Mouse (Mus musculus): ENCODE data around the gene Col25a1. TPM values are rescaled to one million over a fixed set of nuclear protein-coding genes. Genes with fewer than 3 reads are reported as not detected.

Gene Col25a1
- polyA plus RNA-seq, 1 experiment: 10.1 TPM

DNA sequence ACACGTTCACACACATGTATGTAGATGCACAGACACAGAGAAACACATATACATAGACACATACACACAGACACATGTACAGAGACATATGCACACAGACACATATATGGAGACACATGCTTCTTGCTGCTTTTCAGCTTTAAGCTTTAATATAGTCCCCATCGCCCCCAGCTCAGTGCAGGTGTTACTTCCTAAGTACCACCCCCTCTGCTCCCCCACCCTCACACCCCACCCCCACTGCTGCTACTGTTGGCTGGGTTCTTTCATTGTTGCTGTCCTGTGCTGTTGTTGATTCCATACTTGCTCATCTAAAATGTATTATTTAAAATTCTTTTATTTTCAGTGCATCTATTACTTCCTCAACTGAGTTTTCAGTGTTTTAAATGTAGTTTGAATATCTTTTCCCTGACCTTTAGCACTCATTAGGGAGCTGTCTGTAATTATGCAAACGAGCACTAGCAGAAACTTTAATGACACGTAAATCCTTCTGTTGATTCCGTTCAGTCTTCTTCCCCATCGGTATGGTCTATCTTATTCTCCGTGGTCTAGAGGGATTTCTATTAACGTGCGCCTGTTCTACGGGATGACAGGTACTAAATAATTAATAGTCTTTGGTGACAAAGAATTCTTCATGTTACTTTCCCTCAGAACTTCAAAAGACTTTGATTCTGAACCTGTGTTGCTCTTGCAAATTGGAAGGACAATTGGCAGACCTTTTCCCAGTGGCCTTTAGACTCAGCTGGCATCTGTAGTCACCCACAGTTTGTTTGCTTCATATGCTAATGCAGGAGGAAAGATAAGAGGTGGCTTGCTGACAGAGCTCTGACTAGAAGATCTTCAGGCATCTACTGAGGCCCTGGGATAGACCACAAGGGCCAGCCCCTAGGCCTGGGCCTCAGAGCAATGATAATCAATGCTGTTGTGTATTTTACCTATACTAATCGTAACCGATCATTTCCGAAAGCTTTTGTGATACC is 196.0 kb downstream of the Col25a1 start:
- TF ChIP-seq CTCF (IDR thresholded peaks at IDR 0.05; ENCODE audit: borderline replicate concordance, extremely low read depth, insufficient read depth, insufficient read length) (no peak), POLR2A (IDR thresholded peaks at IDR 0.05; ENCODE audit: borderline replicate concordance, extremely low read depth, insufficient read depth, insufficient read length, poor library complexity, severe bottlenecking) (no peak)
- peak; percentile 53 for DNase-seq (ENCODE audit: low read depth)

DNA sequence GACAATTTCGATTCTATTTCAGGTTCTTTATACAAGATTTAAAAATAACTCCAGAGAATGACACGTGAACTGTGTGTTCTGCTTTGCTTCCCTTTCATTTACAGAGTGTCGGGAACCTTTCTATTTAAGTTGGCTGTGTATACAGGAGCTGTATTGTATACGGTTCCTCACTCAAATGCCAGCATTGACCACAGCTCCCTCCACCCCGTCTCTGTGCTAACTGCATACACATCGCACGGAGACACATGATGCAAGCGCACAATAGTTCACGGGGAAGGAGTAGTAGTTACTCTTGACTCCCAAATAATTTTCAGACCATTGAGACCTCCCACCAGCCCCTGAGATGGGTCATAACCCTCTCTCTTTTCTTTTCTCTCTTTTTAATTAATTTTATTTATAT is 197.6 kb downstream of the Col25a1 start:
- DNase-seq (ENCODE audit: low read depth): no peak
- no peak for TF ChIP-seq CTCF (IDR thresholded peaks at IDR 0.05; ENCODE audit: borderline replicate concordance, extremely low read depth, insufficient read depth, insufficient read length)
- TF ChIP-seq POLR2A (IDR thresholded peaks at IDR 0.05; ENCODE audit: borderline replicate concordance, extremely low read depth, insufficient read depth, insufficient read length, poor library complexity, severe bottlenecking): no peak

DNA sequence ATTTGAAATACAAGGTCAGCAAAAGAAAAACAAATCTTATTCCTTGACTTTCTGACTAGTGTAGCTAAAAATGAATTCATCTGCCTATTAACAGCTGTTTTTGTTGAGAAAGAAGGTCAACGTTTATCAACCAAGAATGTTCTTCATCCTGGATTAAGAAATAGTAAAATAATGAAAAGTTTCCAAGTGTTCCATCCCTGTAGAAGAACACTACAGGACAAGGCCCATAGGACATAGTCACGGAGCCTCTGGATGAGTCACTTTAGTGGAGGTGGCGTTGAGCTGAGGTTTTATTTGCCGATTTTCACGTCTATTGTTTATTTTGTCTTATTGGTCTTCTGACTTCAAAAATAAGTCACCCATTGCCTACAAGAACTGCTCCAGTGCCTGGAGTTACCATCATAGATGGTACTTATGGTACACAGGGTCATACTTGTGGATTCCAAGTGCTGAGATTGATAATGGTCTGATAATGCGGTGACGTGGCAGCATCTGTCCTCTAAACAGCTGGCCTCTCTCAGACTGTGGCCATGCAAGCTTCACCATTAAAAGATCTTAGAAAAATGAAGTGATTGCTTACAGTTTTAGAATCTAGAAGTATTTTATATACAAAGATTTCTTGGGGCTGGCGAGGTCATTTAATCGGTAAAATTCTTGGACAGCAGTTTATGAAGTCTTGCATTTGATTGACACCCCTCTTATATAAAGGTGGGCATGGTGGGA is 198.7 kb downstream of the Col25a1 start:
- TF ChIP-seq CTCF (IDR thresholded peaks at IDR 0.05; ENCODE audit: borderline replicate concordance, extremely low read depth, insufficient read depth, insufficient read length) (no peak), POLR2A (IDR thresholded peaks at IDR 0.05; ENCODE audit: borderline replicate concordance, extremely low read depth, insufficient read depth, insufficient read length, poor library complexity, severe bottlenecking) (no peak)
- no peak for DNase-seq (ENCODE audit: low read depth)

DNA sequence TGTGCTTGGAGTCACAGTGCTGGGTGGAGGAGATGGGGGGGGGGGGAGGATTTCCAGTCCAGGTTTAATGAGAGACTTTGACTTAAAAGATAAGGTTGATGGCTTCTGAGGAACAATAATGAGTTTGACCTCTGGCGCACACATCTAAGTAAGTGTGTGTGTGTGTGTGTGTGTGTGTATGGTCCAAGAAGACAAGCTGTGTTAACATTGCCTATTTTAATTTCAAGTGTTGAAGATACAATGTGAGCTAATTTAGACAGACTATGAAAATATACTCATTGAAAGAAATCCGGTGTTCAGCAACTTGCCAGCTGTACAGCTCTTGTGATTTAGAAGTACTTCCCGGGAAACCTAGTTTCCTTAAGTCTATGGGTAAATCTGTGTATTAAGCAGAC is 199.3 kb downstream of the Col25a1 start:
- DNase-seq (ENCODE audit: low read depth): no peak
- TF ChIP-seq CTCF (IDR thresholded peaks at IDR 0.05; ENCODE audit: borderline replicate concordance, extremely low read depth, insufficient read depth, insufficient read length) (no peak), POLR2A (IDR thresholded peaks at IDR 0.05; ENCODE audit: borderline replicate concordance, extremely low read depth, insufficient read depth, insufficient read length, poor library complexity, severe bottlenecking) (no peak)

DNA sequence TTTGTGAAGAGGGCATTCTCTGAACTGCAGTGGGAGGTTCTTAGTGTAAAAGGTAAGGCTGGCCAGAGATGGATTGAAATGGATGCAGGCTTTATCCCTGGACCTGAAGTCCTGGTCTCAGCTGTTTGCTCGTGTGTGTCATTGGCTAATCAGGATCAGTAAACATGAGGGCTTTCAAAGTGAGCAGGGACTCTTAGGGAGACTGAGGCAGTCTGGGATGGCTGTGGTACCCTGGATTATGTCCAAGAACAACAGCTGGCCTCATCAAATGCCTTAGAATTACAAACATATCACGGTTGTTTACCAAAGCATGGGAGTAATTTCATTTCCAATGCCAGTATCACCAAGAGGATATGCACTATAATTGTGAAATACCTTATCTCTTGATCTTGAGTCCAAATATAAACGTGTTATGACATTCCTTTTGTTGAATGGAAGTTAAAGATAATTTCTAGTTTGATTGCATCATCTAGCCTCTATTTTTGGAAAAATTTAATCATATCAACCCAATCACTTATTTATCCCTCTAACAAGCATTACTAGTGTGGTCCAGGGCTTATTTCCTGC is 201.1 kb downstream of the Col25a1 start:
- peak; percentile 58 for DNase-seq (ENCODE audit: low read depth)
- no peak for TF ChIP-seq POLR2A (IDR thresholded peaks at IDR 0.05; ENCODE audit: borderline replicate concordance, extremely low read depth, insufficient read depth, insufficient read length, poor library complexity, severe bottlenecking)
- no peak for TF ChIP-seq CTCF (IDR thresholded peaks at IDR 0.05; ENCODE audit: borderline replicate concordance, extremely low read depth, insufficient read depth, insufficient read length)

DNA sequence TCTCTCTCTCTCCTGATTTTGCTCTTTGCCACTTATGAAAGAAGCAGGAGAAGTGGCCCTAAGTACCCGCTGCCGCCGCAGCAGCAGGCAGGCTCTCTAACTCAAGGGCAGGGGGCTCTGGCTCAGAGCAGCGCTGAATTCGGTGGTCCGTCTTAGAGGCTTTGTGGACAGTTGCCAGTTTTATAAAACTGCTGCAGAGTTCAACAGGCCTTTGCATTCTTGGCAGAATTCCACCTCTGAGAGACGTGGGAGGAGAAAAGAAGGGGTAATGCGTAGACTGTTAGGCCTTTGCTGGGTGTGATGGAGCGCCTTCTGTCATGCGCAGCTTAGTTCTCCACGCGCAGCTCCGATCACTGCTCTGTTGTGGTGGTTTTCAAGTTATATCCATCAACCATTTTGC is 206.6 kb downstream of the Col25a1 start:
- TF ChIP-seq POLR2A (IDR thresholded peaks at IDR 0.05; ENCODE audit: borderline replicate concordance, extremely low read depth, insufficient read depth, insufficient read length, poor library complexity, severe bottlenecking): no peak
- no peak for TF ChIP-seq CTCF (IDR thresholded peaks at IDR 0.05; ENCODE audit: borderline replicate concordance, extremely low read depth, insufficient read depth, insufficient read length)
- peak; percentile 94 for DNase-seq (ENCODE audit: low read depth)

DNA sequence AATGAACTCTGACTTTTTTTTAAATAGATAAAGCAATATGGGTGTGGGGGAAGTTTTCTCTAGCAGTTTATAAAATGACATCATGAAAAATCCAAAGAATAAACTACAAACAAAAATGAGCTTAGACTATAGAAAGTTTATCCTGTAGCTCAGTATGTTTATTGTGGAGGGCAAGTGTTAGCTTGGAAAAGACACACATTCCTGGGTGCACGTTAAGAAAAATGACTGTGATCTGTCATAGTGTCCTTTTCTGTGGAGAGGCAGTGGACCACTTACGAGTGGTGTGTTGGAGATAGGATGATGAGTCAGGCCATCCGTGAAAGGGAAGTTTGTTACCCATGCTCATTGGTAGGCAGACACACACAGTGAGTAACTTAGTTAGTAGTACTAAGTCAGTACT is 207.1 kb downstream of the Col25a1 start:
- TF ChIP-seq CTCF (IDR thresholded peaks at IDR 0.05; ENCODE audit: borderline replicate concordance, extremely low read depth, insufficient read depth, insufficient read length) (no peak), POLR2A (IDR thresholded peaks at IDR 0.05; ENCODE audit: borderline replicate concordance, extremely low read depth, insufficient read depth, insufficient read length, poor library complexity, severe bottlenecking) (no peak)
- DNase-seq (ENCODE audit: low read depth): no peak

DNA sequence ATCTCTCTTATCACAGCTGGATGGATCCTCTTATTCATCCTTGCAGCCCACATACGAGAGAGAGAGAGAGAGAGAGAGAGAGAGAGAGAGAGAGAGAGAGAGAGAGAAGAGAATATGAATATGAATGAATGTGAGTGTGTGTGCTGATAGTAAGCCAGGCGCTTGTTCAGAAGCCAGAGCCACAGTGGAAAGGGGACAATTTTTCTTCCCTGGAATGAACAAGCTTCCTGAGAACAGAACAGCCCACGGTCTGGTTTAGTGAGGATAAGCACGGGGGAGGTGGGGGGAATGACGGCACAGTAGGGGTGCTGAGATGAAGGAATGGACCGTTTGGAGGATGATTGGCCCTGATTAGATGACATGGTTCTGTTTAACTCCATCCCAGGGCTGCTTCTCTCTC is 218.9 kb downstream of the Col25a1 start:
- TF ChIP-seq POLR2A (IDR thresholded peaks at IDR 0.05; ENCODE audit: borderline replicate concordance, extremely low read depth, insufficient read depth, insufficient read length, poor library complexity, severe bottlenecking): no peak
- TF ChIP-seq CTCF (IDR thresholded peaks at IDR 0.05; ENCODE audit: borderline replicate concordance, extremely low read depth, insufficient read depth, insufficient read length): no peak
- no peak for DNase-seq (ENCODE audit: low read depth)

DNA sequence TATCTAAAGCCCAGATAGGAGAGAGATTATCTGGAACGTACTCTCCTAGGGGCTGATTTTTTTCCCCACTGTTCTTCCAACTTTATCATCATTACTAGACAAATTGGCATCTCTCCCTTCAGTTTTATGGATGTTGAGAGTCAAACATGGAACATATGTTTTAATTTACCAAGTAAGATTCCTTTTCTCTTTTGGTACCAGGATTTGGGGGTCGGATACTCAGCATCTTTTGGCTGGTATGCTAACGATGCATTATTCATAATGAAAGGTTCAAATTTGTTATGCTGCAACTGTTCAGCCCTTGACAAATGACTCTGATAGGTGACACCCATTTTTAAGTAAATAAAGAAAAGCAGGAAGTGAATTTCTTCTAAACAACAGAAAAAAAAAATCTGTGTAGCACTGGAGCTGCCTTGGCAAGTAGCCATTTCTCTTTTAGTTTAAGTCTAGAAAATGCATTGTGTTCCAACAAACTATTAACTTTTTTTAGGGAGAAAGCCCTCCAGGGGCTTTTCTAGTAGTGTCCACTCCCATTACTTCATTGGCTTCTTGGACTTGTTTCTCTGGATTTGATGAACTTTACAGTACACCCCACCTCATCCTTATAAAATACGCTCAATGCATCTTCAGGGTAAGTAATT is 223.2 kb downstream of the Col25a1 start:
- no peak for DNase-seq (ENCODE audit: low read depth)
- TF ChIP-seq POLR2A (IDR thresholded peaks at IDR 0.05; ENCODE audit: borderline replicate concordance, extremely low read depth, insufficient read depth, insufficient read length, poor library complexity, severe bottlenecking) (no peak), CTCF (IDR thresholded peaks at IDR 0.05; ENCODE audit: borderline replicate concordance, extremely low read depth, insufficient read depth, insufficient read length) (no peak)

DNA sequence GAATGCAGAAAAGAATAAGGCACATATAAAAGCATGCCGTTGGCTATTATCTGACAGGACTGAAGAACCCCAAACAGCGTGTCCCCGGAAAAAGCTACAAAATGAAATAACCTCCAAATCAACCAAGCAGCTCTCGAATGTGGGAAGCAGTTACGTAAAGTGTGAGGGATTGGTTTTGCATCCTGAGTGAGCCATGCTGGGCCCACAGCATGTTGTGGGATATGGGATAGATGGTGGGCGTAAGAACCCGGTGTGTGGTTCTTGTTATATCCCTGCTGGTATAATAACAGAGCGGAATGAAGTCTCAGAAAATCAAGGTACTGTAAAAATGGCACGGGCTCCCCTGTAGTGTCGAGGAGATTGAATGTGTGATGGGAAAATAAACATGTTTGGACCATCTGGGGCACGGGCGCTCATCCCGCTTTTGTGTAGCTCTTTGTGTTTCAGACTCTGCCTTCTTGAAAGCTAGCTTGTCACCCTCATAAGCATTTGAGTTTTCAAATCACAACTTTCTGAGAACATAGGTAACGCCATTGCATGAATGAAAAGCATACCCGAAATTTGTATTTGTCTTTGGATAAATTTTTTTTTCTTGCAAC is 225.4 kb downstream of the Col25a1 start:
- TF ChIP-seq POLR2A (IDR thresholded peaks at IDR 0.05; ENCODE audit: borderline replicate concordance, extremely low read depth, insufficient read depth, insufficient read length, poor library complexity, severe bottlenecking): no peak
- peak; percentile 41 for DNase-seq (ENCODE audit: low read depth)

DNA sequence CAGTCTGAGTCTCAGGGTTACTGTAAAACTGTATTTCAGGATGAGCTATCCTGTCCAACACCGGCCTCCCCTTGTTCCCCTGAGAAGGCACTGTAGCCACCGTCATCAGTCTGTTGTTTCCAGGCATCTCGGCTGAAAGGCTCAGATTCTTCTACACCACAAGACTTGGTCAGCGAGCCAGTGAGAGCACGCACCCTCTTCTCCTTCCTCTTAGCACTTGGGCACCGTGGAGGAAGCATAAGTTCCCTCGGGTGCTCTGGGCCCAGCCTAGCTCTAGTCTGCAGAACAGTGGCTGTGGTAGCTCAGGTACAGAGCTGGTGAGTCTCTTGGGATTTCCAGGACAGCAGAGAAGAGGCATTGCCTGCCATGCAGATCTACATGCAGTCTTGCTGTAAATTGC is 229.5 kb downstream of the Col25a1 start:
- TF ChIP-seq CTCF (IDR thresholded peaks at IDR 0.05; ENCODE audit: borderline replicate concordance, extremely low read depth, insufficient read depth, insufficient read length): no peak
- TF ChIP-seq POLR2A (IDR thresholded peaks at IDR 0.05; ENCODE audit: borderline replicate concordance, extremely low read depth, insufficient read depth, insufficient read length, poor library complexity, severe bottlenecking): no peak
- DNase-seq (ENCODE audit: low read depth): no peak
